In the genomic region with DNA sequence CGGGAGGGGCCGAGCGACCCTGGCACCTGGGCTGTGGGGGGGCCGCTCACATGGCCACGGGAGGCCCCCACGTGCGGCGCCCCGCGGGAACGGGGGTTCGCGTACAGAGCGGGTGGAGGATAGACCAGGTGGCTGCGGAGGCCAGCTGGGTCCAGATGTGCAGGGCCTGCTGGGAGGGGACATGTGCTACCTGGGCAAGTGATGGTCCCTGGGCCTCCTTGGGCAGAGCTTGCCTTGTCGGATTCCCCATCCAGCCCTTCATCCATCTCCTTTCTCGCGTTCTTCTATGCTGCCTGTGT, we compare ENCODE assay signal across 8 mouse cellular contexts. TPM values are rescaled to one million over a fixed set of nuclear protein-coding genes. Genes with fewer than 3 reads are reported as not detected.
A peak's percentile ranks its signal among the peaks of the same experiment; 100 is the strongest.
DNase-seq lines count a peak whose midpoint lies in the region; ATAC-seq and TF ChIP-seq lines count a peak whose summit lies in the region.

No protein-coding gene starts in this region.

- peak overlapping the region; percentile 55; the same call in 1 of the 2 replicates for H3K27ac ChIP-seq in forebrain, postnatal 0 days (ENCODE audit: low read depth, low read length)
- no peak overlapping the region for H3K27ac ChIP-seq in midbrain, embryonic 11.5 days (ENCODE audit: low read depth, low read length)

- 1% methylated on average over 17 of the region's 18 CpGs for WGBS in forebrain, postnatal 0 days
- 2% methylated on average over 18 of the region's 18 CpGs for WGBS in midbrain, embryonic 11.5 days

- H3K4me2 ChIP-seq in forebrain, postnatal 0 days (ENCODE audit: low read depth): peak overlapping the region; percentile 79
- H3K4me2 ChIP-seq in midbrain, embryonic 11.5 days: peak overlapping the region; percentile 95

- H3K4me3 ChIP-seq in megakaryocyte, embryonic 14.5 days (replicated peaks): peak overlapping the region; percentile 42
- peak overlapping the region; percentile 82 for H3K4me3 ChIP-seq in forebrain, postnatal 0 days (ENCODE audit: low read depth, low read length)
- peak overlapping the region; percentile 69 for H3K4me3 ChIP-seq in midbrain, embryonic 11.5 days (ENCODE audit: low read depth, low read length)

- no peak for TF ChIP-seq CTCF in forebrain, postnatal 0 days (IDR thresholded peaks at IDR 0.05; ENCODE audit: low read depth)

- H3K4me1 ChIP-seq in megakaryocyte, embryonic 14.5 days: peaks cover 38% of the 10 kb centered on the region
- H3K4me1 ChIP-seq in forebrain, postnatal 0 days (ENCODE audit: insufficient read depth): 0 out of 2 replicates have a peak, but pooled peaks cover 3% of the 10 kb centered on the region
- peaks cover 12% of the 10 kb centered on the region for H3K4me1 ChIP-seq in midbrain, embryonic 11.5 days (ENCODE audit: control insufficient read depth, insufficient read depth, low read length)

- peaks cover 96% of the 10 kb centered on the region for H3K27me3 ChIP-seq in megakaryocyte, embryonic 14.5 days (replicated peaks)
- H3K27me3 ChIP-seq in forebrain, postnatal 0 days (ENCODE audit: insufficient read depth, low read length): no peaks in the 10 kb centered on the region; the same call in 1 of the 2 replicates
- peaks cover 29% of the 10 kb centered on the region for H3K27me3 ChIP-seq in midbrain, embryonic 11.5 days (ENCODE audit: control insufficient read depth, insufficient read depth, low read length)

- ATAC-seq in cerebellum, adult (ENCODE audit: insufficient number of reproducible peaks, low FRiP score, low TSS enrichment): no peak
- no peak for ATAC-seq in megakaryocyte, adult 5-6 weeks (ENCODE audit: poor library complexity, severe bottlenecking)
- peak; percentile 16; the same call in 1 of the 2 replicates for ATAC-seq in forebrain, postnatal 0 days
- ATAC-seq in midbrain, embryonic 11.5 days (ENCODE audit: low FRiP score): peak; percentile 34

- DNase-seq in cerebellum, adult 11 months: peak; percentile 47
- peak; percentile 36 for DNase-seq in forebrain, postnatal 0 days
- peak; percentile 90 for DNase-seq in midbrain, embryonic 11.5 days (ENCODE audit: low spot score, missing footprints)
- no peak for DNase-seq in urinary bladder, postnatal 36 days (ENCODE audit: low spot score in 2 of 2)
- no peak for DNase-seq in T-cell, adult 2 months (ENCODE audit: low spot score)

- no peaks in the 10 kb centered on the region for H3K36me3 ChIP-seq in megakaryocyte, embryonic 14.5 days (replicated peaks; ENCODE audit: low read length)
- no peaks in the 10 kb centered on the region for H3K36me3 ChIP-seq in forebrain, postnatal 0 days (ENCODE audit: insufficient read depth)
- no peaks in the 10 kb centered on the region for H3K36me3 ChIP-seq in midbrain, embryonic 11.5 days (ENCODE audit: control insufficient read depth, insufficient read depth, low read length)

- no peaks in the 10 kb centered on the region for H3K9me3 ChIP-seq in megakaryocyte, embryonic 14.5 days
- H3K9me3 ChIP-seq in forebrain, postnatal 0 days (ENCODE audit: low read length): no peaks in the 10 kb centered on the region
- H3K9me3 ChIP-seq in midbrain, embryonic 11.5 days (ENCODE audit: control insufficient read depth, low read length): no peaks in the 10 kb centered on the region

- peak overlapping the region; percentile 82 for H3K9ac ChIP-seq in forebrain, postnatal 0 days
- H3K9ac ChIP-seq in midbrain, embryonic 11.5 days (ENCODE audit: low read length): peak overlapping the region; percentile 77

RNA-seq across cellular contexts. Expression of a gene that starts 0.7 kb away (rescaled TPM):
- polyA plus RNA-seq in megakaryocyte, embryonic 14.5 days (2012; ENCODE audit: insufficient read depth, low replicate concordance): 185 and 337 TPM in 2 replicates
- total RNA-seq in megakaryocyte, adult 5-6 weeks (2015): 35.2 and 38.7 TPM in 2 replicates
- total RNA-seq in megakaryocyte, adult 5-6 weeks (2017): 13.8 and 24.0 TPM in 2 replicates
- total RNA-seq in forebrain, postnatal 0 days (2014; rRNA removed): 218 and 235 TPM in 2 replicates
- 327 and 354 TPM in 2 replicates for polyA plus RNA-seq in forebrain, postnatal 0 days (2015; fragmentation: Nextera tagmentation; extraction: Ambion mirVana)
- polyA plus RNA-seq in midbrain, embryonic 11.5 days (2014; fragmentation: Nextera tagmentation; extraction: Ambion mirVana): 127 and 136 TPM in 2 replicates

Comparison
In these comparisons a context has a peak if more than half of its experiments do, and no peak if none do; other contexts are left out.
1. DNase-seq: peak in cerebellum, adult 11 months (single experiment), forebrain, postnatal 0 days (single experiment) and midbrain, embryonic 11.5 days (single experiment); none in urinary bladder, postnatal 36 days (0 of 2) and T-cell, adult 2 months (single experiment).
2. ATAC-seq: peak in forebrain, postnatal 0 days (single experiment) and midbrain, embryonic 11.5 days (single experiment); none in cerebellum, adult (single experiment) and megakaryocyte, adult 5-6 weeks (single experiment).
3. Peak in every context shown above with its lines, with median percentiles within 50 percentile points of each other: H3K4me3 ChIP-seq.